Mouse (Mus musculus) heart, adult 2 months (tissue): ENCODE data around the gene Mcu. TPM values are rescaled to one million over a fixed set of nuclear protein-coding genes. Genes with fewer than 3 reads are reported as not detected.

ENCODE experiments used
- DNase-seq, 2 experiments: peaks; one replicate each; pipeline ENCODE4 v3.0.0; 2021
- H3K27ac ChIP-seq: fragments of 200-600 bp; 2 replicates; pipeline ENCODE4 v1.8.1; 2022
- H3K27me3 ChIP-seq: fragments of 200-500 bp; 2 replicates; pipeline ENCODE4 v1.6.1; 2012; ENCODE audit warnings: mild to moderate bottlenecking, low read length, inconsistent platforms, mixed read lengths; ENCODE audit not compliant: control insufficient read depth, insufficient read depth
- H3K36me3 ChIP-seq: fragments of 200-500 bp; 2 replicates; pipeline ENCODE4 v1.6.1; 2012; ENCODE audit warnings: low read length, inconsistent platforms; ENCODE audit not compliant: control insufficient read depth, insufficient read depth
- H3K4me1 ChIP-seq: fragments of 200-500 bp; 2 replicates; pipeline ENCODE4 v1.6.1; 2011; ENCODE audit warnings: low read length; ENCODE audit not compliant: control insufficient read depth, insufficient read depth
- H3K4me3 ChIP-seq: fragments of 200-600 bp; 2 replicates; pipeline ENCODE4 v1.8.1; 2022
- H3K79me2 ChIP-seq: fragments of 200-500 bp; replicated peaks from 2 replicates; pipeline ENCODE4 v1.6.1; 2012; ENCODE audit warnings: mild to moderate bottlenecking, inconsistent platforms, low read length, moderate library complexity, mixed read lengths; ENCODE audit not compliant: control insufficient read depth, insufficient read depth
- H3K9ac ChIP-seq: fragments of 200-500 bp; 2 replicates; pipeline ENCODE4 v1.6.1; 2012; ENCODE audit warnings: low read depth, mild to moderate bottlenecking, control low read depth, inconsistent platforms, low read length, mixed read lengths
- CTCF ChIP-seq: fragments of 200-600 bp; IDR thresholded peaks from 2 replicates; pipeline ENCODE4 v1.8.1; 2022; ENCODE audit warnings: antibody characterized with exemption, mild to moderate bottlenecking, moderate library complexity
- EP300 ChIP-seq: fragments of 200-500 bp; IDR thresholded peaks from 2 replicates; pipeline ENCODE4 v1.6.1; 2011; ENCODE audit warnings: low read depth, low read length, control low read depth; ENCODE audit not compliant: insufficient read depth
- POLR2A ChIP-seq: fragments of 200-500 bp; IDR thresholded peaks from 2 replicates; pipeline ENCODE4 v1.6.1; 2011; ENCODE audit warnings: mild to moderate bottlenecking, low read depth, low read length, control low read depth; ENCODE audit not compliant: insufficient read depth
- WGBS: fragments of 180-500 bp; shearing (Covaris S2); methylation state at CpG from one replicate; pipeline ENCODE4 v1.1.7; 2018; 5-methylcytosine and 5-hydroxymethylcytosine counted together
- intact Hi-C: fragments of 180-260 bp; cut with DNase I; formaldehyde crosslinking; loops from one replicate; pipeline ENCODE4 v1.15.1; 2025
- polyA plus RNA-seq: library from polyadenylated mRNA; depleted of rRNA; stranded (reverse); fragments of >200 nt; gene quantifications from 2 replicates; pipeline ENCODE4 v1.2.3, GENCODE M21; 2012; rRNA removed
- total RNA-seq, 2 experiments: library from RNA; stranded (reverse); gene quantifications; 2 replicates each; pipeline ENCODE4 v1.2.3; 2021

Gene Mcu
- total and polyA plus RNA-seq, 3 experiments = 10.4 to 21.6 (median 20.0) TPM

DNA sequence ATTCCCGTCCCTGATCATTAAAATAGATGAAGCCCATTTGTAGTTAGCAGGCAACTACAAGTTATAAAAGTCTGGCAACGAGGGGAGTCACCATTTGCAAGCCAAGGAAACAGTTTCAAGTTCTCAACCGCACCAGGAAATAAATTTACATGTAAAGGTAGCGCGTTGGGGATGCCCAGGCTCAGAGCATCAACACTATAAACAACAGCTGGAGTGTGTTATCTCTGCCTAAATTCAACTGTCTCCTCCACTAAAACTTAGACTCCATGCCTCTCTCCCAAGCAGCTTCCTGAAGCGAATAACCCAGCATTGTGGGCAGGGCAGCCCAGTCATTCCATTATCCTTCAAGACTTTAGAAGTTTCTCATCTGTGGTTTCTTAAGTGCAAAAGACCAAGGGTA, 208.0 kb downstream of the Mcu start:
- Histone ChIP-seq H3K36me3 (no peaks in the 10 kb centered on the region), H3K79me2 (no peaks in the 10 kb centered on the region), H3K4me3 (no peak overlapping the region), H3K4me1 (no peaks in the 10 kb centered on the region), H3K27ac (no peak overlapping the region), H3K9ac (no peak overlapping the region), H3K27me3 (no peaks in the 10 kb centered on the region)
- no peak for DNase-seq
- TF ChIP-seq POLR2A = no peak
- no peak for TF ChIP-seq EP300
- no peak for TF ChIP-seq CTCF
- WGBS = 66% methylated on average over 6 of the region's 6 CpGs
- intact Hi-C loops = no loop called here

DNA sequence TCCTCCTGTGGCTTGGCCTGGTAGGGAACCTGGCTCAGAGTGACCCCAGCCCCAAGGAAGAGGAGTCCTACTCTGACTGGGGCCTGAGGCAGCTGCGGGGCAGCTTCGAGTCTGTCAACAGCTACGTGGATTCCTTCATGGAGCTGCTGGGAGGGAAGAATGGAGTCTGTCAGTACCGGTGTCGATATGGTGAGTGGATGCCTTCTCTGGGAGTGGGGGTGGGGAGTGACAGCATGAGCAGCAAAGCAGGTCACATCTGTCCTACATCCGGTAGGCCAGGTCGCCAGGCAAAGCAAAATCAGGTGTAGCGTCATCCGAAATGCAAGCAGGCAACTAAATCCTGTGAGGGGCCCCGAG, 212.7 kb downstream of the Mcu start:
- H3K4me3 ChIP-seq = no peak overlapping the region
- 47% methylated on average over 10 of the region's 10 CpGs for WGBS

DNA sequence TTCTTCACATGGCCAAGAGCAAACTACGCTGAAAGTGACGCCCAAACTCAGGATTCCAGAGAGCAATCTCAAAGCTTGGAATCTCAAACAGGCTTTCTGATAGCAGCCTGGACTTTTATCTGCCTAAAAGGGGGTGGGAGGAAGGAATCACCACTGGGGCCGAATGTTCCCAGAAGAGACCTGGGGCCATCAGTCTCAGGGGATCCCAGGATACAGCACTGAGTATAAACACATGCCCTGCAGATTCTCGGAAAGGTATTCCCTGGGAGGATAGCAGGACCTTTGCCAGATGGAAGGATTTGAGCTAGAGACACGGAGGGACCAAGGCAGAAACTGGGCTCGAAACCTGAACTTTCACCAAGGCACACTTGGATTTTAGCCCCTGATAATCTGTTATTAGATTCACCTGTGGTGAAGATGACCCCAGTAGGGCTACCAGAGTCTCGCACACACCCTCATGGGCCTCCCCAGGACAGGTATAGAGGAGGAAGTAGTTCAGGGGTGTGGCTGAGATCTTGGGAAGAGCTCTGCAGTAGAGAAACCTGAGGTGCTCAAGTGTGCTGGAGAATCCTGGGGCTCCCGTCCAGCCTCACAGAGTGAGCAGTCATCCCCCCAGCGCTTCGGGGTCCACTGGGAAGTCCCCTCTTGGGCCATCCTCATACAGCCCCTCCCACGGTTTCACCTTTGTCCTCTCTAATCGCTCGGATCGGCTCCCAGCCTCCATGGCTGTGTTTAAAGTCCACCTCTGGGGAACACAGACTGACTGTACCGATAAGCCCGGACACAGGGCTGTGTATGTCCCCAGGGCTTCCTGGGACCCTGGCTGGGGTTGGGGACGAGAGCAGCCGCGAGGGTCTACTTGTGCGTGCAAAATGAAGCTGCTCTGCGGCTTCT, 213.3 kb downstream of the Mcu start, which contains the start of gene Pla2g12b:
Gene Pla2g12b (plus strand): TSS at position 762 of the 894 bp plus-strand sequence.
- no peak for DNase-seq
- Histone ChIP-seq H3K9ac (no peak within 1 kb of the TSS), H3K27ac (no peak within 1 kb of the TSS), H3K4me1 (no peaks in the 10 kb centered on the region), H3K79me2 (no peaks in the 10 kb centered on the region), H3K4me3 (no peak within 1 kb of the TSS), H3K27me3 (no peaks in the 10 kb centered on the region), H3K36me3 (no peaks in the 10 kb centered on the region)
- intact Hi-C loops = no loop called here
- no peak for TF ChIP-seq POLR2A
- no peak for TF ChIP-seq EP300
- TF ChIP-seq CTCF = no peak
- 59% methylated on average over 21 of the region's 21 CpGs for WGBS

More for the DNA sequence above, 212.7 kb downstream of the Mcu start:
- intact Hi-C loops = no loop called here
- H3K9ac ChIP-seq = no peak overlapping the region
- H3K79me2 ChIP-seq = no peaks in the 10 kb centered on the region
- no peak for DNase-seq
- no peaks in the 10 kb centered on the region for H3K36me3 ChIP-seq
- TF ChIP-seq EP300 (no peak), POLR2A (no peak), CTCF (no peak)
- H3K4me1 ChIP-seq = no peaks in the 10 kb centered on the region
- H3K27me3 ChIP-seq = no peaks in the 10 kb centered on the region
- H3K27ac ChIP-seq = no peak overlapping the region

Other genes starting within 250 kb of the Mcu start
- 100 to 1,000 TPM; 123 to 156 TPM for gene Gm10273, start 221.1 kb downstream of the Mcu start, total RNA-seq
- 19.1 and 64.0 TPM in 2 replicates for gene Gm10273, start 221.1 kb downstream of the Mcu start, polyA plus RNA-seq
- gene Pla2g12b, start 213.0 kb downstream of the Mcu start, total RNA-seq = not detected
- 0.10 TPM in 1 of 2 replicates, not detected in the other for gene Pla2g12b, start 213.0 kb downstream of the Mcu start, polyA plus RNA-seq
- gene Oit3, start 174.9 kb downstream of the Mcu start, total RNA-seq = not detected
- 0.55 and 0.59 TPM in 2 replicates for gene Oit3, start 174.9 kb downstream of the Mcu start, polyA plus RNA-seq
- gene Gm10322, start 629 bp downstream of the Mcu start, total RNA-seq = not detected
- gene Gm10322, start 629 bp downstream of the Mcu start, polyA plus RNA-seq = not detected in 2 replicates
- 10 to 100 TPM; 17.6 to 19.7 TPM for gene Micu1, start 85.8 kb upstream of the Mcu start, total RNA-seq
- 14.1 and 24.1 TPM in 2 replicates for gene Micu1, start 85.8 kb upstream of the Mcu start, polyA plus RNA-seq